Mouse (Mus musculus) stomach, postnatal 0 days (tissue): ENCODE measurements at regions not wholly inside any gene's neighbourhood (a gene's known extent, or its start where the extent isn't known, plus 50 kb on each side); places are given as distances from the start of the nearest gene placed in this dataset.

ENCODE experiments used
- ATAC-seq: fragments of 200-750 bp; cut with Nextera tagmentation; 2 replicates; pipeline ENCODE4 v1.8.0; 2017; ENCODE audit not compliant: low FRiP score, low TSS enrichment
- DNase-seq: peaks from one replicate; pipeline ENCODE4 v3.0.0-alpha.2; 2016; ENCODE audit warnings: low spot score
- H3K27ac ChIP-seq: fragments of 300-500 bp; sonication (generic); replicated peaks from 2 replicates; pipeline ENCODE4 v1.5.1; 2014; ENCODE audit warnings: mild to moderate bottlenecking, control low read depth
- H3K27me3 ChIP-seq: fragments of 300-500 bp; sonication (generic); 2 replicates; pipeline ENCODE4 v1.6.1; 2014; ENCODE audit warnings: low read length; ENCODE audit not compliant: control insufficient read depth, insufficient read depth
- H3K36me3 ChIP-seq: fragments of 300-500 bp; sonication (generic); 2 replicates; pipeline ENCODE4 v1.6.1; 2014; ENCODE audit warnings: low read length, mixed read lengths; ENCODE audit not compliant: control insufficient read depth, insufficient read depth
- H3K4me1 ChIP-seq: fragments of 300-500 bp; sonication (generic); replicated peaks from 2 replicates; pipeline ENCODE4 v1.6.1; 2014; ENCODE audit warnings: antibody characterized with exemption; ENCODE audit not compliant: control insufficient read depth, insufficient read depth
- H3K4me2 ChIP-seq: fragments of 300-500 bp; sonication (generic); replicated peaks from 2 replicates; pipeline ENCODE4 v1.6.1; 2014; ENCODE audit warnings: low read depth, mild to moderate bottlenecking, control low read depth, moderate library complexity
- H3K4me3 ChIP-seq: fragments of 300-500 bp; sonication (generic); 2 replicates; pipeline ENCODE4 v1.5.1; 2014; ENCODE audit warnings: low read depth, low read length, control low read depth
- H3K9ac ChIP-seq: fragments of 300-500 bp; sonication (generic); 2 replicates; pipeline ENCODE4 v1.6.1; 2014; ENCODE audit warnings: mild to moderate bottlenecking, low read length, control low read depth, mixed read lengths
- H3K9me3 ChIP-seq: fragments of 300-500 bp; sonication (generic); 2 replicates; pipeline ENCODE4 v1.6.1; 2016; ENCODE audit warnings: low read length; ENCODE audit not compliant: control insufficient read depth
- CTCF ChIP-seq: IDR thresholded peaks from 2 replicates; pipeline ENCODE4 v1.5.1; 2016; ENCODE audit warnings: antibody characterized with exemption, low read depth, mild to moderate bottlenecking, moderate library complexity
- EP300 ChIP-seq: optimal IDR thresholded peaks from 2 replicates; pipeline ENCODE3; 2016; ENCODE audit warnings: antibody characterized with exemption
- WGBS: fragments of 180-500 bp; shearing (Covaris S2); extraction: QIAGEN DNeasy Blood & Tissue Kit; methylation state at CpG from one replicate; pipeline ENCODE4 v1.1.7; 2014; 5-methylcytosine and 5-hydroxymethylcytosine counted together

DNA sequence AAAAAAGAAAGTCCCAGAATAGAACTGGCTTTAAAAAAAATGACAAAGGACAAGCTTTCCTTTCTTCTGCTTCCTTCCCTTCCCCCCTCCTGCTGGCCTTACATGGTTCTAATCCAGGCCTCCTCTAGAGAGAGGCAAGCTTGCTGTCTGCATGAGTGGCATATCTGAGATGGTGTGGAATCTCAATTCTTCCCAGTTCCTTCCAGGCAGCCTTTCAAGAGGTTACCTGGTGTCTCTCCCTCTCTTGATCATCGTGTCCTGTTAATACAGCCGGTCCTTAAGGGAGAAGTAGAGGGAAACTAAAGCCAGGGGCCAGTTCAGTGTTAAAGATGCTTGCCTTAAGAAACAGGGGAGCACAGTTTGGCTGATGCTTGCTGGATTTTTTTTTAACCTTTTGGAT is 607.1 kb upstream of the Clint1 start:
- H3K4me3 ChIP-seq = no peak overlapping the region
- H3K4me2 ChIP-seq = no peak overlapping the region
- no peaks in the 10 kb centered on the region for H3K4me1 ChIP-seq
- H3K36me3 ChIP-seq = no peaks in the 10 kb centered on the region
- DNase-seq (no peak), ATAC-seq (no peak)
- whole genome bisulfite sequencing = 82% methylated on average over 2 of the region's 2 CpGs
- TF ChIP-seq CTCF (no peak), EP300 (no peak)
- no peak overlapping the region for H3K27ac ChIP-seq
- H3K9me3 ChIP-seq = no peaks in the 10 kb centered on the region
- no peak overlapping the region for H3K9ac ChIP-seq
- no peaks in the 10 kb centered on the region for H3K27me3 ChIP-seq

DNA sequence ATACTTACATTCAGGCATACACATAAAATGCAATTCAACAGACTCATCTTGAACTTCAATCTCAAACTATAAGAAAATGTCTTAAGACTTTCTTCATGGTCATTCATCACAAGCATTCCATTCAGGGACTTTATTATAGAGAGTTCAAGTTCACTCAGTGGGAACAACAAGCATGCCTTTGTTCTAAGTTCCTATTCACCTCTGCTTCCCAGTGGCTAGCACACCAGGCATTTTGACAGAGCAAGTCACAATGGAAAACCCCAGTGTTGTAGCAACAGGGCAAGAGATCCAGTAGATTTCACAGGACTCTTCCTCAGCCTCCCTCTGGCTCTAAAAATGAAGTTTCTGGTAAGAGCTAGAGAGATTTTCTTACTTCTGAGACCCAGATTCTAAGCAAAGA is 595.8 kb upstream of the Clint1 start:
- no peaks in the 10 kb centered on the region for H3K36me3 ChIP-seq
- no peak overlapping the region for H3K4me3 ChIP-seq
- no peaks in the 10 kb centered on the region for H3K4me1 ChIP-seq
- TF ChIP-seq EP300 (no peak), CTCF (no peak)
- no peak for DNase-seq
- ATAC-seq = no peak
- no peak overlapping the region for H3K4me2 ChIP-seq
- H3K9me3 ChIP-seq = no peaks in the 10 kb centered on the region
- H3K9ac ChIP-seq = no peak overlapping the region
- no peak overlapping the region for H3K27ac ChIP-seq
- no peaks in the 10 kb centered on the region for H3K27me3 ChIP-seq

DNA sequence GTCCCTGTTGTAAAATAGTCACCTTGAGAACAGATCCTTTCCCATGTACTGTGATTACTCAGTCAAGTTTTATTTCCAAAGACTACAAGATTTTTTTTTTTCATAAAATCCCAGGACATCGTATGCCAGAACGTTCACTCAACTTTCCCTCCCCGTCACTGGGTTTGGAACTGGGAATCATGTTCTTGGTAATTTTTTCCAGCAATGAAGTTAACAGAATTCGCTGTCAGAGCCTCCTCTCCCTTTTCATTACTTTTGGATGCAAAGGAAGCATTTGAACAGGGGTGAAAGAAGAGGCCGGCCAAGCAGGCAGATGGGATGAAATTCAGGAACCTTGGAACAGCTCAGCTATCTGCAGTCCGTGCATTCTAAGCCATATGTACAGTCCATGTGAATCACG is 589.7 kb upstream of the Clint1 start:
- Histone ChIP-seq H3K27ac (no peak overlapping the region), H3K4me3 (no peak overlapping the region), H3K9ac (no peak overlapping the region), H3K4me2 (no peak overlapping the region), H3K27me3 (no peaks in the 10 kb centered on the region), H3K36me3 (no peaks in the 10 kb centered on the region), H3K4me1 (no peaks in the 10 kb centered on the region), H3K9me3 (no peaks in the 10 kb centered on the region)
- no peak for ATAC-seq
- no peak for TF ChIP-seq EP300
- TF ChIP-seq CTCF = no peak
- no peak for DNase-seq
- WGBS = 80% methylated on average over 7 of the region's 7 CpGs

DNA sequence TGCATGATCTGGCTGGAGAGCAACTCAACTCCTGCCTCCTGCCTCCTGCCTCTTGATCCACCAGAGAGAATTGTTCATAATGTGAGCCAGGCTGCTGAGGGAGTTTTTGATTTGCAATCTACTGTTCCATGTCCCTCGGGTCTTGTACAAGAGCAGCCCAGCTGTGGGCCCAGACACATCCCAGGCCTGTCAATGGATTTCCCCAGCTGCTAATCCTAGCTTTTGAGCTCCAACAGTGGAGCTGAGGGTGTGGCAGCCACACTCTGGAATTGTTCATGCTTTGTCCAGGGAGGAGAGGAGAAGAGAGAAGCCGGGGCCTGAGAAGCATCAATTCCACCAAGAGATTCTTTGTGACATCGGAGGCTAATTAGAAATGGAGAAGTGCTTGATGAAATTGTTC is 587.9 kb upstream of the Clint1 start:
- Histone ChIP-seq H3K27me3 (no peaks in the 10 kb centered on the region), H3K4me3 (no peak overlapping the region), H3K9ac (no peak overlapping the region), H3K4me1 (no peaks in the 10 kb centered on the region), H3K36me3 (no peaks in the 10 kb centered on the region), H3K9me3 (no peaks in the 10 kb centered on the region), H3K4me2 (no peak overlapping the region), H3K27ac (no peak overlapping the region)
- no peak for TF ChIP-seq EP300
- ATAC-seq (no peak), DNase-seq (no peak)
- WGBS = 58% methylated on average over 3 of the region's 3 CpGs

DNA sequence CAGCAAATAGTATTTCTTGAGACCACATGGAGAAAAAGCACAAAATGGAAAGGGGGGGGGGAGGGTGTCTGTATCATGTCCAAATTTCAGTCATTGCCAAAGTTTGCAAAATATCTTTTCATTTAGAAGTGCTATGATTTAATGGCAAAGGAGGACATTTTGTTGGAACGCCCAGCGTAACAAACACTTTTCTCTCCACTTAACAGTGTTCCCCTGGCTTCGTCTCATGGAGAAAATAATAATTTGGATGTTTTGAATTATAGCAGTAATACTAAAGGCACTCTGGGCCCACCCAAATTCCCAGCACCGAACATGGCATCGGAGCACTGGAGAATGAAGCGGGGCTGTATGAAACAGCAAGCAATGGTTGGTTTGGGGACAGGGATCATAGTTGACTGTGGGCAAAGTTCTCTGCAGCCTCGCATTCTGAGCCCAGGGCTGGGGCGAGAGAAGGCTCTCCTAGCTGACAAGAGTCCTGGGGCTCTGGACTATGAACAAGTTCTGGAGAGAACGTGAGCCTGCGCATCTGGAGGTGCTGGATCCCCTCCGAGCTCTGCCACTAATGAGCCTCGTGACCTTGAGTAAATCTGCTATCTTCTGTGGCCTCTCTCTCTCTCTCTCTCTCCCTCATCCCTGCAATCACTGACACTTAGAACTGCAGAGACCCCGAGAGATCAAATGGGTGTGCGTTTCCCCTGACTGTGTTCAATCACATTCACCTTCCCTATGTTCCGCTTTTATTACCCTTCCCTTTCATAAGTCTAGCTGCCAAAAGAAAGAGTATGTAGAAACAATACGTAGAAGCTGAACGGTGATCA is 586.5 kb upstream of the Clint1 start:
- Histone ChIP-seq H3K27me3 (no peaks in the 10 kb centered on the region), H3K27ac (peak overlapping the region; percentile 53; the same call in 1 of the 2 replicates), H3K4me1 (no peaks in the 10 kb centered on the region), H3K9me3 (no peaks in the 10 kb centered on the region), H3K4me2 (peak overlapping the region; percentile 17; the same call in 1 of the 2 replicates), H3K4me3 (0 out of 2 replicates have a peak overlapping the region, but pooled peaks have one; percentile 4), H3K36me3 (no peaks in the 10 kb centered on the region), H3K9ac (no peak overlapping the region)
- TF ChIP-seq EP300 (no peak), CTCF (no peak)
- no peak for DNase-seq
- no peak for ATAC-seq
- WGBS = 65% methylated on average over 17 of the region's 17 CpGs

DNA sequence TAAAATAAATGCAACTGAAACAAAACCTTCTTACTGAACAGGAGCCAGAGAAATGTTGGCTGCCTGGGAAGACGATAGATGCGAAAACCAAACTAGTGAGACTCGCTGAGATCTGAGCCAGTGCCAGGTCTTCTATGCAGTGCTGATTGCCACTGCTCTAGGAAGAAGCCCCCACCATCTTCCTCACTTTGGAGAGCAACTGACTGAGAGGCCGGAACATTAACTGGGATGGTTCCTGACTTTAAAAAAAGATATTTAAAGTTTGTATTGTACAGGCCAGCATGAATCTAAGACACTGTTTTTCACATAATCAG is 585.9 kb upstream of the Clint1 start:
- H3K27me3 ChIP-seq = no peaks in the 10 kb centered on the region
- peak overlapping the region; percentile 17; the same call in 1 of the 2 replicates for H3K4me2 ChIP-seq
- H3K36me3 ChIP-seq = no peaks in the 10 kb centered on the region
- ATAC-seq (no peak), DNase-seq (no peak)
- no peaks in the 10 kb centered on the region for H3K9me3 ChIP-seq
- H3K4me1 ChIP-seq = no peaks in the 10 kb centered on the region
- no peak overlapping the region for H3K27ac ChIP-seq
- 0 out of 2 replicates have a peak overlapping the region, but pooled peaks have one; percentile 4 for H3K4me3 ChIP-seq
- no peak for TF ChIP-seq CTCF
- no peak for TF ChIP-seq EP300
- 58% methylated on average over 4 of the region's 4 CpGs for WGBS
- H3K9ac ChIP-seq = no peak overlapping the region
